Mouse (Mus musculus): ENCODE results near the gene Tmem87a. TPM values are rescaled to one million over a fixed set of nuclear protein-coding genes. Genes with fewer than 3 reads are reported as not detected.

Tmem87a gene
- polyA plus RNA-seq, 1 experiment from 2014 or later, result 10.8 TPM

GRCm38 (mm10) chr2:120312276-120312825, 91.6 kb downstream of the Tmem87a start:
- H3K4me3 ChIP-seq (replicated peaks), result no peak overlapping the region
- no peak overlapping the region for H3K27ac ChIP-seq (replicated peaks)
- 79% methylated on average over 7 of the region's 7 CpGs for WGBS
- no peaks in the 10 kb centered on the region for H3K4me1 ChIP-seq
- H3K9me3 ChIP-seq (replicated peaks), result no peaks in the 10 kb centered on the region
- peaks cover 14% of the 10 kb centered on the region for H3K36me3 ChIP-seq
- no peak for ATAC-seq (ENCODE audit: insufficient number of reproducible peaks, low FRiP score, low TSS enrichment, low read depth)
- no peaks in the 10 kb centered on the region for H3K27me3 ChIP-seq
- no peak overlapping the region for H3K9ac ChIP-seq
- H3K4me2 ChIP-seq (replicated peaks), result no peak overlapping the region

Other genes starting within 250 kb of the Tmem87a start
- 59.7 and 67.5 TPM in 2 replicates for gene Ehd4, start 249.5 kb downstream of the Tmem87a start, polyA plus RNA-seq (2015; fragmentation: Nextera tagmentation; extraction: Ambion mirVana)
- 2.7 and 3.4 TPM in 2 replicates for gene Pla2g4e, start 158.8 kb downstream of the Tmem87a start, polyA plus RNA-seq (2015; fragmentation: Nextera tagmentation; extraction: Ambion mirVana)
- 0.56 and 1.4 TPM in 2 replicates for gene Pla2g4d, start 114.9 kb downstream of the Tmem87a start, polyA plus RNA-seq (2015; fragmentation: Nextera tagmentation; extraction: Ambion mirVana)
- gene Pla2g4f, start 89.9 kb downstream of the Tmem87a start, polyA plus RNA-seq (2015; fragmentation: Nextera tagmentation; extraction: Ambion mirVana), result 10.4 and 12.6 TPM in 2 replicates
- 23.4 TPM in 2 replicates for gene Vps39, start 51.0 kb downstream of the Tmem87a start, polyA plus RNA-seq (2015; fragmentation: Nextera tagmentation; extraction: Ambion mirVana)
- gene Ganc, start 217 bp downstream of the Tmem87a start, polyA plus RNA-seq (2015; fragmentation: Nextera tagmentation; extraction: Ambion mirVana), result 10.3 and 11.1 TPM in 2 replicates
- 3.8 and 6.3 TPM in 2 replicates for gene Capn3, start 51.9 kb upstream of the Tmem87a start, polyA plus RNA-seq (2015; fragmentation: Nextera tagmentation; extraction: Ambion mirVana)
- gene Zfp106, start 159.7 kb upstream of the Tmem87a start, polyA plus RNA-seq (2015; fragmentation: Nextera tagmentation; extraction: Ambion mirVana), result 46.6 and 51.3 TPM in 2 replicates
- gene Snap23, start 163.6 kb upstream of the Tmem87a start, polyA plus RNA-seq (2015; fragmentation: Nextera tagmentation; extraction: Ambion mirVana), result 50.7 and 51.0 TPM in 2 replicates
- gene Haus2, start 205.3 kb upstream of the Tmem87a start, polyA plus RNA-seq (2015; fragmentation: Nextera tagmentation; extraction: Ambion mirVana), result 20.6 and 22.4 TPM in 2 replicates
- 24.7 and 26.3 TPM in 2 replicates for gene Lrrc57, start 205.4 kb upstream of the Tmem87a start, polyA plus RNA-seq (2015; fragmentation: Nextera tagmentation; extraction: Ambion mirVana)
- 6.7 and 7.3 TPM in 2 replicates for gene Stard9, start 225.0 kb upstream of the Tmem87a start, polyA plus RNA-seq (2015; fragmentation: Nextera tagmentation; extraction: Ambion mirVana)